Mouse (Mus musculus): ENCODE results near the gene Rad50.

Rad50 gene

DNA sequence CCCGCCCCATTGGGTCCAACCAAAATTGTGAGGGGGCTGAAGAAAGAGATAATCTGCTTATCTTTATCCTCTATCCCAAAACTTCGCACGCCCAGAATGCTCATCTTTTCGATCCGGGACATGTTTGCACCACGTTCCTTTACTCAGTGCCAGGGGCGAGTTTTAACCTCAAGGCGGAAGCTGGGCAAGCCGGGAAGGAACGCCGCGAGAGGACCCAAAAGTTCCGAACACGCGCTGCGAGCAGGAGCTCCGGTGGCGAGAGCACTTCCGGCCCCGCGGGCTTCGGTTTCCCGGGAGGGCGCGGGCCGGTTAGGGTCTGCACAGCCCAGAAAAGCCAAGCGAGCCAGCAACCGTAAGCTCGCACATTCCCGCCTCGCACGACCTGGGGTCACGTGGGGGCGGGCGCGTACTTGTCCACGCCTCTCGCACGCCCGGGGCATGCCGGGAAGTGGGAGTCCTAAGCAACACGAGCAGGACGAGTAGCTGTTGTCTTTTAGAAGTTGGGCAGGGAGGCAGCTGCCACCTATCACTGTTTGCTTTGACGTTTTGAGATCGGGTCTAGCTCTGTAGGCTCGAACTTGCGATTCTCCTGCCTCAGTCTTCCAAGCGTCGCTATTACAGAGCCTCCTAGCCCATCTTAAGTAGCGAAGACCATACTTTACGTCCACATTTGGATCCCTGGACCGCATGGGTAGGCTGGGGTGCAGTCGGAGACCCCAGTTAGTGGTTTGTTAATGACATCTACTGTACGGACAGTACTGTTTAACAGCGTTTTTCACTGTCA lies at the start of gene Rad50:
Gene Rad50 (minus strand): TSS at position 386 of the 784 bp plus-strand sequence.
- DNase-seq (ENCODE audit: low spot score) = peak; percentile 90

DNA sequence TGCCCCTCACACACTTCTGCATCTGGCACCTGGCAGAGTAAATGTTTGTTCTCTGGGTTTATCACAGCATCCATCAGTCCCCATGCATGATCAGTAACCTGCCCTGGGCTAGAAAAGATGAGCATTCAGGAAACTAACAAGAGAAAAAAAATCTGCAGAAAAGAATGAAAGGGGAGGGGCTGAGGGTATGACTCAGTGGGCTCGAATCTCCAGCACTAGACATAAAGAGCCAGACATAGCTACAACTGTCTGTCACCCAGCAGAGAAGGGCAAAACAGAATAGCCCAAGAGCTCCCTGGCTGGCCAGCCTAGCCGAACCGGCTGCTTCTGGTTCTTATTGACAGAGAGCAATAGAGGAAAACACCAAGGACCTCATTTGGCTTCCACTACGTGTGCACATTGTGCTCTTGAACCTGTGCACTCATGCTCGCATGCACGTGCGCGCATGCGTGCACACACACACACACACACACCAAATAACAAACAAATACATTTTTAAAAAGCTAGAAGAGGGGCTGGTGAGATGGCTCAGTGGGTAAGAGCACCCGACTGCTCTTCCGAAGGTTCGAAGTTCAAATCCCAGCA lies 48.0 kb upstream of the Rad50 start:
- no peak for DNase-seq (ENCODE audit: low spot score)

DNA sequence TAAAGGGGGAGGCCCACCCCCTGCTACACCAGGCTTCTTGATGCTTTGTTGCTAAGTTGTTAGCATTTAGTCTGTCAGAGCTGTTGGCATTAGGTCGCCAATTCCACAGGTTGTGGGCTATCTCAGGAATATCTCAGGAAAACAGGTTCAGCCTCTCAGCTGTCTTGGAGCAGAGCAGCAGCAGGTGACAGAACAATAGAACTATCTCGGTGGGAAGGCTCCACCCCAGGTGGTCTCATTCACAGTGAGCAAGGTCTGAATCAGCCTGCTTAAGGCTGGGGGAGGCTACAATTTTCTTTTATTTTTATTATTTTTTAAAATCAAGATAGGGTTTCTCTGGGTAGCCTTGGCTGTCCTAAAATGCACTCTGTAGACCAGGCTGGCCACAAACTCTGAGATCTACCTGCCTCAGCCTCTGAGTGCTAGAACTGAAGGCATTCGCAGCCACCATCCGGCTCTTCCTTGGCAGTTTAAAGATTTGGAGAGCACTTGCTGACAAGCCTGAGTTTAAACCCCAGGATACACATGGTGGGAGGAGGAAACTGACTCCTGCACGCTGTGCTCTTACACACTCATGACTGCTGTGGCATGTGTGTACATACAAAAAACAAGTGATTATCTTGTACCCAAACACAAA lies 42.7 kb upstream of the Rad50 start:
- DNase-seq (ENCODE audit: low spot score) = no peak

DNA sequence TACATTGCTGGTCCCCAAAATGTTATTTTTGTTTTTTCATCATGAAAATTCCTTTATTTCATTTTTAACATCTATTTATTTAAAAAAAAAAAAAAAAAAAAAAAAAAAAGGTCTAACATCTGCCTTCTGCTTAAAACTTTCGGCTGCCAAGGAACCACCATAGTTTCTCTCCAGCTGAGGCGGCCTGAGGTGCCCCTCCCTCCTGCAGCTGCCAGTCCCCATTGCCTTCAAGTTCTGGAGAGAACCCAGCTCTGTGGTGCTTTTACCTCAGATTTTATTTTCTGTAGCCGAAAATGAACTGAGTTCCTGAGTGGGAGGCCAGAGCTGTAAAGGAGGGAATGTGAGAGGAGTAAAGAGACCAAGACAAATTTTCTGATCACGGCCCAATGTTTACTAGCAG lies 42.2 kb upstream of the Rad50 start:
- DNase-seq (ENCODE audit: low spot score) = no peak

DNA sequence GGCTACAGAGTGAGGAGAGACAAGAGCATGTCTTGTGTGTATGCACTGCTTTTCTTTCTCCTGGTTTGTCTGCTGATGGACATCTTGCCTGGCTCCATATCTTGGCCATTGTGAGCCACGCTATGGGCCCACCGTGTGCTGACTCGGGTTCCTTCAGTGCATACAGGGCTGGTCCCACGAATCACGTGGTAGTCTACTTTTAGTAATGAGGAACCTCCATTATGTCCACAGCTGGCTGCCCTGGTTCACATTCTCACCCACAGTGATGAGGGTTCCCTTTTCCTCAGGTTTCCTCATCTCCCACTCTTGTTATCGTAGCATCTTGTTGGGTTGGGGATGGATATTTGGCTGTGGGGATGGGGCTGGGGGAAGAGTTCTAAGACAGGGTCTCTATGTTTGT lies 41.5 kb upstream of the Rad50 start:
- DNase-seq (ENCODE audit: low spot score) = no peak

DNA sequence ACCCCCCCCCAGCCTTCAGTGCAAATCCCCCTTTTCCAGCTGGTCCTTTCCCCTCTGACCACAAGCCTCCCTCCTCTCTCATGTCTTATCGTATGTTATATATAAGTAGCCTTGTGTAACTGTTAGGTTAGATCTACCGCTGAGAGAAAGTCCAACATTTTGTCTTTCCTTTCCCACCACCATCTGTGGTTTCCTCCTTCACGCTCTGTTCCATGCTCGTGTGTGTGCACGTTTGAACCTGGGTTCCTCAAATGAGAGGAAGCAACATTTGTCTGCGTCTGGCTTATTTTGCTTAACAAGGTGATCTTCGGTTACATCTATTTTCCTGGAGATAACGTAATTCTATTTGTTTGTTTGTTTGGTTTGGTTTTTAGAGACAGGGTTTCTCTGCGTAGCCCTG lies 40.9 kb upstream of the Rad50 start:
- DNase-seq (ENCODE audit: low spot score) = no peak

DNA sequence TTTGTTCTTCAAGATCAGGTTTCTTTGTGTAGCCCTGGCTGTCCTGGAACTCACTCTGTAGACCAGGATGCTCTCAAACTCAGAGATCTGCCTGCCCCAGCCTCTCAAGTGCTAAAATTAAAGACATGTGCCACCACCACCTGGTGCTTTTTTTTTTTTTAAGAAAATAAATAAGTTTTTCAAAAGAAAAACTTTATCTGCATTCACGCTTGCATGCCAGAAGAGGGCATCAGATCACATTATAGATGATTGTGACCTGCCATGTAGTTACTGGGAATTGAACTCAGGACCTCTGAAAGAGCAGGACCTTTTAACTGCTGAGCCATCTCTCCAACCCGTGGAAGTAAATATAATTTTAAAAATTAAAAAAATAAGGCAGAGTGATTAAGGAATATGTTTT lies 38.1 kb upstream of the Rad50 start:
- no peak for DNase-seq (ENCODE audit: low spot score)

DNA sequence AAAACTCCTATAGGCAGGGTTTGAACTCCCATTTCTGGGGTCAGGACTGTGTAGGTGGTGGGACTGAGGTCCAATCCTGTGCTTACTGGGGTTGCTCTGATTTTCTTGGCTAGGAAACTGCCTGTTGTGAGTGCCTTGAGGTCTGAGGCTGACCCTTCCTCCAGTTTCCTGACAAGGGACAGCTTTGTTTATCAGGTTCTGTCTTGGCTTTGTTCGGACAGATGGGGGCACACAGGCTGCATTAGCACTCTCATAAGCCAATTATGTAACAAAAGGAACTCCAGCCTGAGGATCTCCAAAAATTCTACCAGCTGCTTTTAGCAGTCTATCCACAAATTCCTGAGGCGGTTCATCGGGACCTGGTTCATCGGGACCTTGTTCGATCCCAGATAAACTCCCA lies 35.2 kb upstream of the Rad50 start:
- DNase-seq (ENCODE audit: low spot score) = no peak

DNA sequence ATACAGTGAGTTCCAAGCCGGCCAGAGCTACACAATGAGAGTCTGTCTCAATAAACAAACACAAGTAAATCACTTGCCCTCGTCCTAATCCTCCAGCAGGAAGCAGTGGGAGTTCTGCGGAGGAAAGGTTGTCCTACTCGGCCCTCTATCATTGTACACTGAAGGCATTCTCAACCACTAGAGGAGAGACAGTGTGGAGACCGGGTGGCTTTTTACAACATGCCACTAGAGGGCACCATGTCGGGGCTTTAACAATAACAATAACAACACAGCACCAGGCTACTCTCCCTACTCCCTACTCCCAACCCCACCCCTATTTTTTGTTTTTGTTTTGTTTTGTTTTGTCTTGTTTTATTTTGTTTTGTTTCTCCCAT lies 30.4 kb upstream of the Rad50 start:
- no peak for DNase-seq (ENCODE audit: low spot score)

DNA sequence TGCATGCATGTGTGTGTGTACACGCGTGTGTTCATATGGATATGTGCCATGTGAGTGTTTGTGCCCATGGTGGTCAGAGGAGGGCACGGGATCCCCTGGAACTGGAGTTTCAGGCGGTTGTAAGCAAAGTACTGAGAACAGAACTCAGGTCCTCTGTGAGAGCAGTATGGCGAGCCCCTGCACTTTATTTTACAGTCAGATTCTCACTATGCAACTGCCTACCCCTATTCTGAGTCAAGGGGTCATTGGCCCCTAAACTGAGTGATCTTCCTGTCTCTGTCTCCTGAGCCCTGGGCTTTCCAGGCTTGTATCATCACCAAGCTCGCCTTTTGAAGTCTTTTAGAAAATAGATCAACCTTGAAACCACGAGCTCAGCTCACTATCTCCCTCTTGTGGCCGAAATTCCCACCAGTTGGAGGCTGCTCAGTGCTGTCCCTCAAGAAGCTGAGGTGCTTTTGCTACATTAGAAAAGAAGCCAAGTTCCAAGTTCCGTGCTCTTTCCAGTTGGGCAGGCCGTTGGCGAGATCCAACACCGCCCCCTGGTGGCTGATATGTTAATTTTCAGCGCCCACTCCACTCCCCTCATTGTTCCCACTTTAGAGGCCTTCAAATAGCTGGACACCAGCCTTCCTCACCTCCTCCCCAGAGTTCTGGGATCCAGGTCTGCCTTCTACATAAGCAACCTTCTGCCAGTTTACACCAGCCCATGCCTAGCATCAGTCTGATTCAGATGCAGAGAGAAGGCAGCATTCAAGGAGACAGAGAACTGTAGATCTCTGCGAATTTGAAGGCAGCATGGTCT lies 29.9 kb upstream of the Rad50 start:
- peak; percentile 63 for DNase-seq (ENCODE audit: low spot score)

DNA sequence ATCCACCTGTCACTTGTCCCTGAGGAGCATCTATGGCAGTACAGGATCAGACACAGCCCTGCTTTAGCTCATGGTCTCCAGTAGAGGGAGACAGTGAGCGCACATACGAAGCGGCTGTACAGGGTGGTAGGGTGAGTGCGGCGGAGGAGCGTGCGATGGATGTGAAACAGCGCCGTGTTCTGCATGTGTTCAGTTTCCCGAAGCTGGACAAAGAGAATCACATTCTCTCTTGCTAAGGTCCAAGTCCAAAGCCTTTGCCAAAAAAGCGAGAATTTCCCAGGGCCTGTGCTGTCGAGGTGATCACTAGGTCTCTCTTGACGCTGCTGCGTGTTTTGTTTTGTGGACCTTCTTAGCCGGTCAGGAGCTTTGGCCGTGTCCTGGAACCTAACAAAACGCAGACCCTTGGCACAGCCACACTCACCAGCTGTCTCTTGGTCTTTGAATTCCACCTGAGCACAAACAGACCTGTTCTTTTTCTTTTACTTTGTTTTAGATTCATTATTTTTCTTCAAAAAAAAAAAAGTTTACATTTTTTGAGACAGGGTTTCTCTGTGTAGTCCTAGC lies 28.6 kb upstream of the Rad50 start:
- peak; percentile 40 for DNase-seq (ENCODE audit: low spot score)

DNA sequence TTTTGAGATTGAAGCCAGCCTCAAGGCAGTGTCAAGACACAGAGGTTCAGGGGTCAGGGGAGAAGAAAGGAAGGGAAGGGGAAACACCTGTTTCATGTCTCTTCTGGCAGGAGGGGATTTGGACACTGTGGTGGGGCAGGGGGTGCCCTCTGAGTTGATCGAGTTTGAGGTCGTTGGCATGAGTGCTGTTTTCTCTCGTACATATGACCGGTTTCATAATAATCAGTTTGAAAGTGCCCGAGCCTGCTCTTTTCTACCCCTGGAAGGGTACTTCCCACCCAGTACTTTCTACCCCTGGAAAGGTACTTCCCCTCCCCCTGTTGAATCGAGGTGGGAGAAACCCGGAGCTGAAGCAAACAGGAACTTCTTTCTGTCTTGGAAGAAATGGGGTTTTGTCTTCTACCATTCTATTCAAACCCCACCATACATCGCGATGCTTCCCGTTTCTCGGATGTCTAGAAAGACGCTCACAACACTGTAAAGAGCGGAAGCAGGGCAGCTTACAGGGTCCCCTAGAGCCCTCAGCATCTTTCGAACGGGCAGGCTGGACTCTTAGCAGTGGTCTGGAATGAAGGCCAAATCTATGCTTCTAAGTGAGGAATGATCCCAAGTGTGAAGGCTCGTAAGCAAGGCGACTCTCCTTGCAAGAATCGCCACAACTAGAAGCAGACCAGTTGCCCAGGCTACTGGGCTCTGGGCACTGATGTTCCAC lies 28.0 kb upstream of the Rad50 start:
- no peak for DNase-seq (ENCODE audit: low spot score)

DNA sequence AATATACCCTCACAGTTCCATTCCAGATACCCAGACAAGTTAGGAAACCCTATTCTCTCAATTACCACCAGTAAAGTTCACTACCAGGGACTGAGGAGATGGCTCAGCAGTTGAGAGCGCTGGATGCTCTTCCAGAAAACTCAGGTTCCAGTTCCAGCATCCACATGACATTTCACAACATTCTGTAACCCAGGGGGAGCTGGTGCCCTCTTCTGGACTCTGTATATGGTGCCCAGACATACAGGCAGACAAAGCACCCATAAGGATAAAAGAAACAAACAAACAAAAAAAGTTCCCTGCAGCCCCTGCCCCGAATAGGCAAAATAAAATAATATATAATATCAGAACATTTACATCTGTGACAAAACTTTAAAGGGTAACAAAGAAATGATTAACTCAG lies 27.3 kb upstream of the Rad50 start:
- no peak for DNase-seq (ENCODE audit: low spot score)

DNA sequence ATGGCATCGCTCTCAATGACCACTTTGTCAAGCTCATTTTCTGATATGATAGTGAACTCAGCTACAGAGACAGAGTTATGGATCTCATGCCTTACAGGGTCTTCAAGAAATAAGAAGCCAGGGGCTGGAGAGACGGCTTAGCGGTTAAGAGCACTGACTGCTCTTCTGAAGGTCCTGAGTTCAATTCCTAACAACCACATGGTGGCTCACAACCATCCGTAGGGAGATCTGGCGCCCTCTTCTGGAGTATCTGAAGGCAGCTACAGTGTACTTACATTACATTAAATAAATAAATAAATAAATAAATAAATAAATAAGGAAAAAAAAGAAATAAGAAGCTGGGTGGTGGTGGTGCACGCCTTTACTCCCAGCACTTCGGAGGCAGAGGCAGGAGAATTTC lies 26.7 kb upstream of the Rad50 start:
- no peak for DNase-seq (ENCODE audit: low spot score)

DNA sequence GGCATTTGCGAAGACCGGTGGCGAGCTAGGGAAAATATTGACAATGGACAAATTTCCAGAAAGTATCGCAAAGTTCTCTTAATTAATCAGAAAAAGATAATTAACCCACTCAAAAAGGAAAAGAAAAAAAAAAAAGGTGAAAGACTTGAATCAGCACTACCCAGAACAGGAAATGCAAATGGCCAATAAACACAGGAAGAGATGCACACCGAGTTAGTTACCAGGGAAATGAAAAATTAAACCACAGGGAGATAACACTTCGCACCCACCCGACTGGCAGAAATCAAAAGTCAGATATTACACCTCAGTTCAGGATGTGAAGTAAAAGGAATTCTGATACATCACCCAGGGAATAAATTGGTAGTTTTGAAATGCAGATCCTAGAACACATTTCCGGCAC lies 25.1 kb upstream of the Rad50 start:
- DNase-seq (ENCODE audit: low spot score) = no peak

DNA sequence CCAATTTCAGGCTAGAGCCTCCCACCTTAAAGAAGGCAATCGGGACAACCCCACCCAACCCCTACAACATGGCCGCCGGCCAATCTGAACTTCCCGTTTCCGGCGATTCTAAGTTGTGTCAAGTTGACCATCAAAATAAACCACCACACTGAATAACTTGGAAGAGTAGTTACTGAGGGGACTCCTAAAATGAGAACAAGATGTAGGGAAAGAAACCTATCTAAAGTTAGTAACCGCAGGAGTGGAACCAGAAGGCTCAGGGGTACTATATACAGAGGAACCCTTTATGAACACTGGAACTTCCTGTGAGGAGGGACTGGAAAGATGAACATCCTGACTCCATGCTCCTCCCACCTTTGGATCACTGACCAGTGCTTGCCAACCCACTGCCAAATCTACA lies 24.3 kb upstream of the Rad50 start:
- no peak for DNase-seq (ENCODE audit: low spot score)

DNA sequence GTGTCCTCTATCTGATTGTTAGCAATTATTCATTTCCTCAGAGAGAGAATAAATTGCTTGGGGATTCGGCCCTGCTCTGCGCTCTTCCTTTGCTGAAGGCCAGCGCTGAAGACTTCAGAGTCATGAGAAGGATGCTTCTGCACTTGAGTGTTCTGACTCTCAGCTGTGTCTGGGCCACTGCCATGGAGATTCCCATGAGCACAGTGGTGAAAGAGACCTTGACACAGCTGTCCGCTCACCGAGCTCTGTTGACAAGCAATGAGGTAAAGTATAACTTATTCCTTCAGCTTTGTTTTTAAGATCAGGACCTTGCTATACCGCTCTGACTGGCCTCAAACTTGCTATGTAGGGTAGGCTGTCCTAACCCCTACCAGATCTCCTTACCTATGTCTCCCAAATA lies 13.6 kb upstream of the Rad50 start, which contains the start of gene Il5:
Gene Il5 (plus strand): TSS at position 80 of the 400 bp plus-strand sequence.
- DNase-seq (ENCODE audit: low spot score) = no peak

DNA sequence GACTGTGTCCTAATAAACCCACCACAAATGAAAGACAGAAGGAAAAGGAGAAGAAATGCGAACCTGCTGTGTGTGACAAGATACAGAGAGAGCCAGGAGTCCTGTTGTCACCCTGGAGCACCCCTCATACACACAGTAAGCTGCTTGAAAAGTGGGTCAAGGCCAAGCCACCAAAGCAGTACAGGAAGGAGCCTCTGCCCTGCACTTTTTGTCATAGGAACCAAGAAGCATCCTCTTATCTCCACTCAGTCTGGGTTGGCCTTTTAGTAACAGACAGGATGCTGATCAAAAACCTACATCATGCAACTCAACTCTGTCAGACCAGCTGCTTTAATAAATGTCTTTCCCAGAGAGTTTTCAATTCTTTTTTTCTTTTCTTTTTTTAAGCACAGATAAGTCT lies 12.6 kb upstream of the Rad50 start:
- DNase-seq (ENCODE audit: low spot score) = no peak

DNA sequence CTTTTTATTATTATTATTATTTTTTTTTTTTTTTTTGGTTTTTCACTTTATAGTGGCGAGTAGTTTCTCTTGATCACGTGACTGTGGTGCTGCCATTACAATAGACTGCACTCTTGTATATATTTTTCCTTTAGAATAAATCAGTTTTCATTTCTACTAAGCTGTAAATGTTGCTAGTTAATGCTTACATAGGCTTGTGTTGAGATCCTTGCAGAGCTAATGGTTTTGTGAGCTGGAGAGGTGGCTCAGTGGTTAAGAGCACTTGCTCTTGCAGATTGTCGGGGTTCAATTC lies 545 bp upstream of the Rad50 start:
- no peak for DNase-seq (ENCODE audit: low spot score)

DNA sequence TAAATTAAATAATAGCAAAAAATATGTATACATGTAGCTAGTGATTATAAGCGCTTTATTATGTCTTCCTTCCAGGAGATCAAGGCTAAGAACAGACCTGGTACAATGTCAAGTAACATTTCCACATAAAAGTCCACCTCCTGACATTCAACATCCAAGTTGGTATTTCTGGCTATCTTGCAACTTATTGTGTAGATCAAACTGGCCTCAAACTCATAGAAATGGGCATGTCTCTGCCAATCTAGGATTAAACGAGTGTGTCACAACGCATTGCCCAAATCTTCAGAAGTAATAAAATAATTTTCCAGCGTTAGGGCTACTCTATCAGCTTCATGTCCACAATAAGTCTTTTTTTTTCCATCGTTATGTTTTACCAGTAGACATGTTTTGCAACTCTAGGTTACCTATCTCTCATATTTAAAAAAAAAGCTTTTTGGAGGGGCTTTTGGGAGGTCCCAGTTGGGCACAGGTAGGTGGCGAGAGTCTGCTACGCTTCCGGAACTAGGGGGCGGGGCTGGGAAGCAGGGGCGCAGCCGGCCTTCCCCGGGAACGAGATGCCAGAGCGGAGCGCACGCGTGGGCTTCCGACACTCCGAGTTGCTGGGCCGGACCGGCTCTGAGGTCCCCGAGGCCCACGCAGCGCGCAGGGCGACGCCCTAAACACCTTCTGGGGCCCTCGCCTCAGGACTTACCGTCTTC lies 734 bp downstream of the Rad50 start:
- no peak for DNase-seq (ENCODE audit: low spot score)

DNA sequence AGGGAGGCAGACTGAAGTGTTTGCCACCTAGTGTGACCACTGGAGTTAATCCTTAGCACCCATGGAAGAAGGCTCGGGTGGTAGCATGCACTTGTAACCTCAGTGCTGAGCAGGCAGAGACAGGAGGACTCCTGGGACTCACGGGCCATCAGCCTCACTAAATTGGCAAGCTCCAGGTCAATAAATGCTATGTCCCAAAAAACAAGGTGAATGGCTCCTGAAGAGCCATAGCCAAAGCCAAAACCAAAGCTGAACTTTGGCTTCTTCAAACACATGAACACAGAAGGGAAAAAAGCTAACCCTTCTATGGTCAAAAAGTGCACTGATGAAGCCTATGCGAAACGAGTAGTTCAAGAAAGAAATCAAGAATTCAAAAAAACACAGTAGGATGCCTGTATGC lies 7.8 kb downstream of the Rad50 start:
- no peak for DNase-seq (ENCODE audit: low spot score)
